ENCODE assay signal across 14 mouse cellular contexts in the genomic region with DNA sequence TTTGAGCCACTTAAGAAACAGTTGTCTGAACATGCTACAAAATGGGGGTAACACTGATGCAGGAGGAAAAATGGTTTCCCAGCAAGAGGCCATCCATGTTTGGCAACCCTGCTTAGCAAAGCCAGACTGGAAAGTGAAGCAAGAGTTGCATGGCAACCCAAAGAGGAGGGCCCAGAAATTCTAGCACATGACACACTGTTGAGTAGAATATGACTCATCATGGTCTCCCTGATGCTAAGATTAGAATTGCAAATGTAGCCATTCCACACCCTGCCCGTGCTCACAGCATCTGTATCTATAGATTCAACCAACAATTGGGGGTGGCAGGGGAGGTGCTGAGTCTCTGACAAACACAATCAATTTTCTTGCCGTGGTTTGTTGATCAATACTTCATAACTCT.
A peak's percentile ranks its signal among the peaks of the same experiment; 100 is the strongest.
DNase-seq lines count a peak whose midpoint lies in the region; ATAC-seq and TF ChIP-seq lines count a peak whose summit lies in the region.
"Had no signal": no experiment of that assay in that cellular context is flagged by ENCODE, and none has a peak within 500 bp of the region (broad histone marks: within the 10 kb centered on the region; RNA-seq: fewer than 3 reads in every experiment).

No protein-coding gene starts in this region.

- H3K27me3 ChIP-seq in hindbrain, embryonic 15.5 days: no peaks in the 10 kb centered on the region
- no peaks in the 10 kb centered on the region for H3K27me3 ChIP-seq in liver, postnatal 0 days (ENCODE audit: insufficient read depth, low read length)

- TF ChIP-seq CTCF in liver, postnatal 0 days (IDR thresholded peaks at IDR 0.05; ENCODE audit: low read depth): no peak

- peaks cover 2% of the 10 kb centered on the region; the same call in 1 of the 2 replicates for H3K36me3 ChIP-seq in hindbrain, embryonic 15.5 days
- no peaks in the 10 kb centered on the region for H3K36me3 ChIP-seq in liver, postnatal 0 days (replicated peaks; ENCODE audit: insufficient read depth, low read length)

- peak; percentile 12 for DNase-seq in adrenal gland, postnatal 14 days
- DNase-seq in adrenal gland, postnatal 10 days: no peak
- DNase-seq in layer of hippocampus, adult 9-11 months: peak; percentile 44
- no peak for DNase-seq in layer of hippocampus, adult 8-10 months (ENCODE audit: low spot score in 2 of 2)
- DNase-seq in 3T3-L1 (ENCODE audit: low read depth, low spot score): peak; percentile 94
- DNase-seq in liver, postnatal 0 days: no peak
- DNase-seq in kidney, postnatal 25 days: no peak
- DNase-seq: cerebellum, postnatal 14 days; gastrocnemius, postnatal 36 days; heart, postnatal 10 days; kidney, adult 2 months had no signal

- no peak overlapping the region for H3K9ac ChIP-seq in hindbrain, embryonic 15.5 days
- H3K9ac ChIP-seq in liver, postnatal 0 days (replicated peaks): no peak overlapping the region

- TF ChIP-seq EP300 in liver, postnatal 0 days (IDR thresholded peaks at IDR 0.05; ENCODE audit: low read depth): no peak

- 36% methylated on average over 2 of the region's 2 CpGs for WGBS in hindbrain, embryonic 15.5 days
- 80% methylated on average over 2 of the region's 2 CpGs for WGBS in liver, postnatal 0 days (ENCODE audit: insufficient replicate concordance)

- no peaks in the 10 kb centered on the region for H3K9me3 ChIP-seq in hindbrain, embryonic 15.5 days
- H3K9me3 ChIP-seq in liver, postnatal 0 days (ENCODE audit: low read length): no peaks in the 10 kb centered on the region

- H3K27ac ChIP-seq in hindbrain, embryonic 15.5 days (replicated peaks): peak overlapping the region; percentile 59; the same call in 1 of the 2 replicates
- H3K27ac ChIP-seq in liver, postnatal 0 days (ENCODE audit: low read depth): no peak overlapping the region
- H3K27ac ChIP-seq: macrophage had no signal

- no peak for ATAC-seq in hindbrain, embryonic 15.5 days (ENCODE audit: low FRiP score, low read depth)
- ATAC-seq in liver, postnatal 0 days: no peak

- H3K4me1 ChIP-seq in hindbrain, embryonic 15.5 days (replicated peaks): peaks cover 21% of the 10 kb centered on the region
- no peaks in the 10 kb centered on the region for H3K4me1 ChIP-seq in liver, postnatal 0 days (ENCODE audit: insufficient read depth)

- no peak overlapping the region for H3K4me2 ChIP-seq in hindbrain, embryonic 15.5 days
- H3K4me2 ChIP-seq in liver, postnatal 0 days (ENCODE audit: low read depth, low read length): no peak overlapping the region
- H3K4me2 ChIP-seq: liver, embryonic 11.5 days had no signal

- no peak overlapping the region for H3K4me3 ChIP-seq in hindbrain, embryonic 15.5 days
- no peak overlapping the region for H3K4me3 ChIP-seq in liver, postnatal 0 days (ENCODE audit: low read depth, low read length)

Comparison
In these comparisons a context has a peak if more than half of its experiments do, and no peak if none do; other contexts are left out.
1. DNase-seq: peak in adrenal gland, postnatal 14 days (single experiment), layer of hippocampus, adult 9-11 months (single experiment) and 3T3-L1 (single experiment); none in adrenal gland, postnatal 10 days (single experiment), layer of hippocampus, adult 8-10 months (0 of 2), liver, postnatal 0 days (single experiment) and kidney, postnatal 25 days (0 of 2).